Mouse (Mus musculus): Measurements from ENCODE around the gene Arl15. TPM values are rescaled to one million over a fixed set of nuclear protein-coding genes. Genes with fewer than 3 reads are reported as not detected.

The Arl15 gene
- total RNA-seq, 2 experiments from 2014 or later: 12.1 to 14.3 TPM

DNA sequence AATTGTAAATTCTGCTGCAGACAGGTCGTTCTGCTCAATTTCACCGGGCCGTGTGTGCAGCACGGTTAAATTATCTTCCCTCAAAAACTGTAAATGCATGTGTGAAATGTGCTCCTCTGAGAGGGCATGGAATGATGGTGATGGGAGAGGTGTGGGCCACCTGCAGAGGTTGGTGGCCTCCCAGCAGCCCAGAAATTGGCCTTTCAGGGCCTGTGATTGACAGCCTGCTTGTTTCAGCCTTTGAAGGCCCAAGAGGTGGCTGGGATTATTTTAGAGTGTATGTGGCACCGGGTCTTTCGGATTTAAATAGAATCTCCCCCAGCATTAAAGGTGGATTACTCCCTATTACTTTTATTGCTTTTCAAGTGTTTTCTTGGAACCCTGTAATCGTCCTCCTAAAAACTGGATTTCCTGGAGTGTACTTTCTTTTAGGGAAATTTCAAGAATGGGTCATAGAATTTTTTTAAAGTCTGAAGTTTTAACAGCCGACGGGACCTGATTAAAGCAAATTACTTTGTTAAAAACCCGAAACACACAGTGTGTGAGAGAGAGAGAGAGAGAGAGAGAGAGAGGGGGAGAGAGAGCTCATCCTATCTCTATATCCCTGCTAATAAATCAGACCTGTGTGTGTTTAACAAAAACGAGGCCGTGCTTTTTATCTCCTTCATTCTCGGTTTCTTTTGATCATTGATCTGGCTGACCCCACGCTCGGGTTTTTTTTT is 186.6 kb downstream of the Arl15 start:
- ATAC-seq (ENCODE audit: poor library complexity, severe bottlenecking): no peak

DNA sequence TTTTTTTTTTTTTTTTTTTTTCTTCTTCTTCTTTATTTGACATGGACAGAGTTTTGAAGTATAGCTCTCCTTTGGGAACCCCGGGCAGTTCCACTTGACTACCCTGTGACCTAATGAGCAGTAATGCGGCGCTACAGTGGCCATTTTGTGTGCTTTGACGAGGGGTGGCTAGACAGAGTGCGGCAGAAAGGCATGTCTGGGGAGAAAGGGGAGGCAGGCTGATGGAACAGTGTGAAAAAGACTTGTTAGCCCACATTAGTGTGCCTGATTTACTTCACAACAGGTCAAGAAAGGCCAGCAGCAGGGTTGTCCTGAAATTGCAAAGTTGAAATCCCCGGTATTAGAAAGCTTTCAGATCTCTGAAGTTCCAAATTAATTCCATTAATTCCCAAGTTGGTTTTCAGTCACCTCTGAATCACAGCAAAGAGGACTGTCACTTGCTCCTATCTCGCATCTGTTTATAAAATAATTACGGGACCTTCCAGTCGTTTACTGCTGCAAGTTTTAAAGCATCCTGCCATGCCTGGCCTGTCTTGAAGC is 187.2 kb downstream of the Arl15 start:
- ATAC-seq (ENCODE audit: poor library complexity, severe bottlenecking): no peak

DNA sequence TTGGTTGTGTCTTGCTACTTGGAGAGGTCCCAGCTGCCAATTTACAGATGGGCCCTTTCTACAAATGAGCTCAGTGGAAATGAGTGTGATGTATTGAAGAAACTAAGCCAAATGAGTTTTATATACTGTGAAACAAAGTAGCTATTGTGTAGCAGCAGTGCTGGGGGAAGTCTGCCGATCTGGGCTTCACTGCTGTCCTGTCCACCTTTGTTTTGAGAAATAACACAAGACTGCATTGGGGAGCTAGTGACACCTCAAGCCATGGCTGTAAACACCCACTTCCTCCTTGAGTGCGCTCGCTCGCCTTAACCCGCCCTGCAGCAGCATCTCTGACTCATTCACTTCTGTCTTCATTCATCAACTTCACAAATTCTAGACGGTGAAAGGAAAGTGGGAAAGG is 189.3 kb downstream of the Arl15 start:
- peak; percentile 67 for ATAC-seq (ENCODE audit: poor library complexity, severe bottlenecking)

DNA sequence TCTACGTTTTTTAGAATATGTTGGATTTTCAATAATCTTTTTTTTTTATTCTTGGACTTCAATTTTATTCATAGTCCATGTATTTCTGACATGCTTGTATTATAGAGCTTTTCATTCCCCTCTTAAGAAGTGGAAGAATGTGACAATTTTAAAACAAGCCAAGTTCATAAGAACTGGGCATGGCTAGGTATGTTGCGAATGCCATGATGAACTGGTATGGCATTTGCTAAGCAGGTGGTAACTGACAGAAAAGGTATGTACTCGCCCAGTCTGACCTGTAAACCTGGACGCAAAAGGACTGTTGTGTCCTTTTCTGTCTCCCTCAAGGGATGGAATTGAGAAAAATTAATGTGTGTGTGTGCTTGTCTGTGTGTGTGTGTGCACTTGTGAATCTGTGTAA is 190.2 kb downstream of the Arl15 start:
- no peak for ATAC-seq (ENCODE audit: poor library complexity, severe bottlenecking)

DNA sequence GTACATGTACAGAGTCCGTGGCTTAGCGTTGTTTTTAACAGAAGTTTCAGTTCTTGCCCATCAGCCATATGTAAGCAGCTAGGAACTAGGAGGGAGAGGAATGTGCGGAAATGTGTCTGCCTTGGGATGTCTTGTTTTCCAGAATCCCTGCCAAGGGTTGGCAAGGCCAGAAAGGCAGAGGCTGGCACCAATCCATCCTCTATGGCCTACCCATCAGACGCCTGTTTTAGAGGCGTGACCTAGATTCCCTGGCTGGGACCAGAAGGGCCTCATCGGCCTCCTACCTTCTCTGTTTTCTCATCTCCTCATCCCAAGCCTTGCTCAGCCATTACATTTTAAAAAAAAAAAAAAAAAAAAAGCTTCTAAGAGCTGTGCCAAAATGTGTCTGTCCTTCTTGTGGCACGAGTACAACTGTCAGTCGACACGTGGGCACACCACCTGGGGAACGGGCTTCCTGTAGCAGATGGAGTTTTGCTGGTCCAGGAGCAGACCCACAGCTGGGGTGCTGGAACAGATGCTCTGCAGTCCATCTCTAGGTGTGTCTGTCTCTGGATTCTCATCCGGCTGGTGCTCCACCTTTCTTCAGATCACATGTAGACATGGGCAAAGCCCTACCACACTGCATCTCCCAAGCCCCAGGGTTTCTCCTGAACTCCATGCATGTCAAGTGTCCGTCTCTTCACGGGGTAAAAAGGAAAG is 192.7 kb downstream of the Arl15 start:
- ATAC-seq (ENCODE audit: poor library complexity, severe bottlenecking): no peak

DNA sequence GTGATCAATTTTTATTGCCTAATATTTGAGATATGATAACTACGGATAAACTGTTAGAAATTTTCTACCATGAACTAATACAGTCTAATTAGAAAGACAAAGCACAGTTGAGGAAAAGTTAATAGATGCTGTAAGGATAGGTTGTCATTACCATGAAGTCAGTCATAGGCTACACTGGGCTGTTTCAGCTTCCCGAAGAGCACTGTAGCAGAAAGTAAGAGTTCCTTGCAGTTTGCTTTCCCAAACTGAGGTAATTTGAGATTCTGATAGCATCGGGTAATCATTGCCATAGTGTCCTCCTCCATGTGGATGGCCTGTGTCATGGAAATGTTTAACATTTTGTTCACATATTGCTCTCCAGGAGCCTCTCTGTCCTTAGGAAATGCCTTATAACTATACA is 195.9 kb downstream of the Arl15 start:
- no peak for ATAC-seq (ENCODE audit: poor library complexity, severe bottlenecking)

DNA sequence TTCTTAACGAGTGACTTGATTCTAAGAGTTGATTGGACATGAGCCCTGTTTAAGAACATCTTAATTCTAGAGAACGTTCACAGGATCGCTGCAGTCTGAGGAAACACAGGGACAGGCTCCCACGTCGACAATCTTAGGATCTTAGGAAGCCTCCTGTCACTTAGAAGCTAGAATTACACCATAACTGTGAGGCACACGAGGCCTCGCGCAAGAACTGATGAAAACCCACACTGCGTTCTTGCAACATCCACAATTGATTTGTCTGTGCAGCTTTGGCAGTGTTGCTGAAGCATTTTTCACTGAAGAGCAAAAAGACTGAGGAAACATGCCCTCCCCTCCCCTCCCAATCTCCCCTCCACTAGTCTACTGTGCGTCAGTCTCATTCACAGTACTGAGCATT is 196.4 kb downstream of the Arl15 start:
- peak; percentile 46 for ATAC-seq (ENCODE audit: poor library complexity, severe bottlenecking)

DNA sequence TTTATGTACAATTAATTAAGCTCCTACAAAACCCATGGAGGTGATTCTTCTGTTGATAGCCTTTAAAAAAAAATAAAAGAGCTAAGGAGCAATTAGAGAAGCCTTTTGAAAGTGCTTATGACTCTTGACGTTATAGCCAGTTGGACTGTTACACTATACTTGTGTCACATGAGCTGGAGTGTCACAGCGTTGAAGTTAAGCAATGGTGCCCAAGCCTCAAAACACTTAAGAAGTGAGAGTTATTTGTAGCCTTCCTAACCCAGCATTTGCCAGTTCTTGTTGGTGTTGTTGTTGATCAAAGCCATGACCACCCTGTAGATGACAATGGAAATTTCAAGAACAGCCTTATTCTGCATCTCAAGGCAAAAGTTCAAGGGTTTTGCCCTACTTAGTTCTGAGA is 198.8 kb downstream of the Arl15 start:
- peak; percentile 47 for ATAC-seq (ENCODE audit: poor library complexity, severe bottlenecking)

DNA sequence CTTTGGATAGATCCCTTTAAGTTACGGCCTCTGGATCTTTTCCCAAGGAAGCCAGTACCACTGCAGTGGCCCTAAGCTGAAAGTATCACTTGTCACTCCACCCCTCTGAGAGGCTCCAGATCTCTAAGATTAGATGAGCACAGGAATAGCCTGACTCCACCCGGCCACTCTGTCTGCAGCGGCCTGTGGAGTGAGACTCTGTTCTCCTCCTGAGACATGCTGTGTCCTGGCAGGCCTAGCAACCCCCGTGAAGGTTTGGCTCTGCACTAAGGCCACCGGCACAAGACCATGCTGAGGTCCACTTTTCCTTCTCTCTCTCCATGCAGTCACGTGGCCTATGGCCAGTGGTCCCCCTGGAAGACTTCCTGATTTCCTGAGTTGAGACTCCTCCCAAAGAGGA is 200.3 kb downstream of the Arl15 start:
- no peak for ATAC-seq (ENCODE audit: poor library complexity, severe bottlenecking)

DNA sequence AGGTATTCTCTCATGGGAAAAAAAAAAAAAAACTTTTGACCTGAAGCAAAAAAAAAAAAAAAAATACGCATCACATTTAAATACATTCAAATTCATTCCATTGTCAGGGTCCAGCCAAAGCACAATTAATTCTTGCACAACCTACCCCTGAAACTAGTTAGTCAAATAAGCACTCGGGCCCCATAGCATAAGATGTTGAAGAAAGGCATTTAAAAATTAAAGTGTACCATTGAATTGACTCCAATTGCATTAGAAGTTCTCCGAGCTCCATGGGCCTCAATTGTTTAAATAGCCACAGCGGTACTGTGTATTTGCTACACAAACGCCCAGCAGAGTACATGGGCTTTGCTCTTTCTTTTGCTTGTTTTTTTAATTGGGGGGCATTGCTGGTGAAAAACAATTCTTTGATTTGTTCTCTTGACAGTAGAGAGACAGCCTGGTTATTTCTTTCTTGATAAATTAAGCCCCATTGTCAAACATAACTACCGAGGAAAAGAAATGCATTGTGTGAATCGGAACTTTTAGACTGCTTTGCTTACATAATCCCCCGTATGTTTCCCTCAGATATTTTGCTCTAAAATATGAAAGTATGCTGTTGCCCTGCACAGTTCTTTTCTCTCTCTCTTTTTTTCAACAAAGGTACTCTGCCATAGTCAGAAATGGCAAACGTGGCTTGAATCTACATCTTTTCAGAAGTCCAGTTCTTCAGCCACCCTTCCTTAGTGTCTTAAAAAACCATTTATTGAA is 201.4 kb downstream of the Arl15 start:
- ATAC-seq (ENCODE audit: poor library complexity, severe bottlenecking): no peak

DNA sequence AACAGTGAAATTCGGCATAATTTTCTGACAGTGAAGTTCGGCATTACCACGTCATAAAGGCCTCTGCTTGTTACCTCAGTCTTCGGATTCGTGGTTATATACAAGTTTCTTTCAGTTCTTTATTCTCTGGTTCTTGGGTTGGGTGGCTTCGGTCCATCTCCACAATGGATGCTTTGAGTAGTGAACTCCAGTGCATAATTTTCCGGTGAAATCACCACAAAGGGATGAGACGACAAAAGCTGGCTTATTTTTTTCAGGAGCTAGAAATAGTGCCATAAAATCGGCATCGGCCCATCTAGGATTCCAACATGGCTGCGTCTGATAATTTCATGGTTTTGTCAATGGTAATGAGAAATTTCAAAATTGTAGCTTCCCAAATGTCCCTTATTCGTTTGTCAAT is 204.5 kb downstream of the Arl15 start:
- ATAC-seq (ENCODE audit: poor library complexity, severe bottlenecking): no peak

DNA sequence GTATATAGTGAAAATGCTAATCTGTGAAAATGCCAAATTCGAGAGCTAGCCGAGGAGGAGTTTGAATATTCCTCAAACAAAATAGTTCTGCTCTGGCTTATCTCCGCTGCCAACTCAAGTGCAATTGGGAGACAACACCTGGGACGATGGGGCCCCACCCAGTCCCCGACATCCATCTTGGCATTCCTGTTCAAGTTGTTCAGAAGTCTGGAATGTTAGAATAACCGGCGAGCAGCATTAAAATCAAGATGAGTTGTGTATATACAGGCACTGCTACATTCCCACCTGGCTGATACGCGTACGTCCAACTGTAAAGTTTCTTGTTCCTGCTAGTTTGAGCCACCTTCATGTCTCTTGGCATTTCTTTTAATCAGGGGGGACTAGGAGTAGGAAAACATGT is 209.2 kb downstream of the Arl15 start:
- ATAC-seq (ENCODE audit: poor library complexity, severe bottlenecking): no peak

DNA sequence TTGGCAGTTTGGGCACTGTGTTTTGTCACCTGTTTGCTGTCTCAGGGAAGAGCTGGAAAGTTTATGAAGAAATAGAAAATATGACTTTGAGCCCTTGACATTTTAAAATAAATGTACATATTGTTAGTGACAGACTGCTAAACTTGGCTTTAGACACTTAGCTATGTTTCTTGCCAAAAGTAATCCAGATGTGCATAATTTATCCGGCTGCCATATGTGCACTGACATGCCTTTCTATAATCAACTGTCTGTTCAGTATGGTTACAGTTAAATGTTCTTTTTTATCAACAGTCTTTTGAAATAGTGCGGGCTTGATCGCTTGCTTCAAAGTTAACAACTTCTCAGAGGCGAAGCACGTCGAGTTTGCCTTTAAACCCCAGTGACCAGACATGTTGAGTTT is 209.9 kb downstream of the Arl15 start:
- ATAC-seq (ENCODE audit: poor library complexity, severe bottlenecking): no peak

DNA sequence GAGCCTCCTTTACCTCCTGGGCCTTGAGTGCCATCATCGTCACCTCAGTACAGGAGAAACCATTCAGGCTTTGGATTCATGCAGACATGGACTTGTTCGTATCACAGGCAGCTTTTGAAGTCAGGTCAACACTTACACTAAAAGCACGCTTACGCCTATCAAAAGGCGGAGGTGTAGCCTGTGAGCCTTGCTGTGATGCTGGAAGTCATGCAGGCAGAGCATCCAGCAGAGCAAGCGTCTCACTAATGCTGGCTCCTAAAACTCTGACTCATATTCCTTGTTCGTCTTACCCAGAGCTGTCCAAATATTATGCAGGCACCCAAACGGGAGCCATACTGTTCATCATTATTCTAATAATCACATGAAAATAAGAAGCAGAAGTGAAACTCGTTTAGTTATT is 215.5 kb downstream of the Arl15 start:
- ATAC-seq (ENCODE audit: poor library complexity, severe bottlenecking): no peak

DNA sequence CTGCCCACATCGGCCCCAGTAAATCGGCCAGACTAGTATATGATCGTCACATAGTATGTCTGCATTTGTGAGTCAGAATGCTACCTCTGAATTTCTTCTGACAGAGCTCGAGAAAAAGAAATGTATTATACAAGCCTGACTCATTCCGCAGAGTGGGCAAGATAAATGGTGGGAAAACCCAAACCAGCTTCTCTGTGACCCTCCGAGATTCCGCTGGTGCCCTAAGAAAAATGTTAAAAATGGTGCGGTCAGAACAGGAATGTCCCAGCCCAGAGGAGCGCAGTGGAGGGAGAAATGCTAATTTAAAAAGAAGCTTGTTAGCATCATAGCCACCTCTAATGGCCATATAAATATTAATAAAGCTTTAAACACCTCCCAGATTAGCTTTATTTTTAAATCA is 216.2 kb downstream of the Arl15 start:
- ATAC-seq (ENCODE audit: poor library complexity, severe bottlenecking): no peak

DNA sequence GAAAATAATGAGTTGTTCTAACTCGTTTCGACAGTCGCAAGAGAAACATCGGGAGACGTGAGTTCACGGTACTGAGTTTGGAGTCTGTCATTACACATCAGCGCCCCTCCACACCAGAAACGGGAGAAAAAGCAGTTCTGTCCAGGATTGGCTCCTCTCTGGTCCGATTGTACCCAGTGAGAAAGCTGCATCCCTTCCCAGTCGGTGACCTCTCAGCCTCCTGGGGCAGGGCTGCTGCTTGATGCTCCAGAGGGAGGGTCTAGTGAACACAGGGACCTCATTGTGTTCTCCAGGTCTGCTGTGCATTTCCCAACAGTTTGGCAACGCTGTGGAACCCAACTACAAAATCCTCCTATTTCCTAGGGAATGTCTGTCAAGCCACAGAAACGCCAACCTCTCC is 216.7 kb downstream of the Arl15 start:
- ATAC-seq (ENCODE audit: poor library complexity, severe bottlenecking): no peak

DNA sequence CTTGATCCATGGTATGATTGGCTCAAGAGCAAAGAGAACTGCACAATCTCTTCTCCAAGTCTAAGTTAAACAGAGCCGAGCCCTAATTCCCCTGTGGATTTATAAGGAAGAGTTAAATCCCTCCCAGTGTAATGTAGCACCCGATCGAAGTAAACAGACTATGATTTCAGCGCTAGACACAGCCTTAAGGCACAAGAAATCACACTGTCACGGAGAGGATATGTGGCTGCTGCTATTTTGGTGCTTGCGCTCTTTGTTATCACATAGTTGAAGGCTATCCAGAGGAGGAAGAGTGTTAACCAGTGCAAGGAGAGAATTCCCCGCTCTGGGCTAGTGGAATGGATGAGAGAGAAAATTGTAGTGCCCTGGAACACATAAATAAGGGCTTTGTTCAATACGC is 223.6 kb downstream of the Arl15 start:
- ATAC-seq (ENCODE audit: poor library complexity, severe bottlenecking): no peak

DNA sequence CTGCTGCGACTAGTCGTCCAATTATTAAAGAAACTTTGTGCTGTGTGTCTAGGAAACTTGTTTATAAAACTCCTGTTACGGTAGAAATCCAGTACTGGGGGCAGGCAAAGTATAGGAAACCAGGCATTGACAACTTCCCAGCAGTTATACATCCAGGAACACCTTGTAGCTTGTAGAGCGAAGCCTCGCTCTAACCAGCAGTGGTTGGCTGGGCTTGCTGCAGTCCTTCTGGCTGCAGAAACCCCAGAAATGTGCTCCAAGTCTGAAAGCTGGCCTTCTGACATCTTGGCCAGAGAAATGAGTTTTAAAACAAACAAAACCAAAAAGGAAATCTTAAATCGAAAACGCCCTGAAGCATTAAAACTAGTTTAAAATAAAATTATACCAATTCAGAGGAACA is 229.2 kb downstream of the Arl15 start:
- ATAC-seq (ENCODE audit: poor library complexity, severe bottlenecking): no peak

DNA sequence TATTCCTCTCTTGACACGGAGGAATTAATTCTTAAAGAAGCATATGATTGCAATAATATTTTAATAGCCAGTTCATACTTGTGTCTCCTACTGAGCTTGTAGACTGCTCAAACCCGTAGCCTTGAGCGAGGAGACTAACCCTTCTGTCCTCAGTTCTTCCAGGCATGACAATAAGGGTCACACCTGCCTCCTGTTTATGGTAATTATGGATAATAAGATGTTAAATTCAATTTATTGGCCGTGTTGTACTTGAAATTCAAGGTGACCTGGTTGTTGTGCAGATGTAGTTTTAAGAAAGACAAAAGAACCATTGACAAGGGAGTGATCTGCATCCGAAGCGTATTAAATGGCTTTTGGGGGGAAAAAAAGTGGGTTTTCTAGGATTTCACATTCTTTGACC is 232.0 kb downstream of the Arl15 start:
- ATAC-seq (ENCODE audit: poor library complexity, severe bottlenecking): no peak

DNA sequence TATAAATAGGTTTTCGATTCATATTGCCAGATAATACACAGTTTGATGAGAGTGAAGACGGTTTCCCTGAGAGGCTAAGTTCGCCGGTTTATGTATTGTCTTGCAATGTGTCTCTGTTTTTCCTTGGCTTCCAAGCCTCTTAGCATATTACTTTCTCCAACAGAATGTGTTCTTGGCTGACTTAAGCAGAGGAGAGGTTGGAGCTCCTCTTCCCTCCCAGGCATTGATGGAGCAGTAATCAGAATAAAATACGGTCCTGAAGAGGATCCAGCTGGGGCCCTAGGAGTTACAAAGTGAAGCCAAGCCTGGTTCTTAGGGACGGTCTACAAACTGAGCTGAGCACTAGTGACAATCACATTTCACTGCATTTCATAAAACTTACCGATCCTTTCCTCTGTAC is 232.4 kb downstream of the Arl15 start:
- ATAC-seq (ENCODE audit: poor library complexity, severe bottlenecking): no peak

DNA sequence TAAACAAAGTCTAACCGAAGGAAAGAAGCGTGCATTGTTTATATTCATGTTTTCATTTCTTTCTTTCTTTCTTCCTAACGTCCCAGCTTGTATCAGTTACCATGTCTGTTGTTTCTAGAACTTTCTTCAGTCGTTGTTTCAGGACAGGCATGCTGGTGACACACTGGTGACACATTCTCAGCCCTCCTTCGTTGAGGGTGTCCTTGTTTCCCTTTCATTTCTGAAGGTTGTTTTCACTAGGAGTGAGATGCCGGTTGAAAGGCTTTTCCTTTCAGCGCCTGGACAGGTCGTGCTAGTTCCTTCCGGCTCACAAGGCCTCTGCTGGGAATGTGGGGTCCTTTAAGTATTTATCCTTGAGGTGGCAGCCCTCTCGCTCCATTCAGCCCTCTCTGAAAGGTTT is 253.8 kb downstream of the Arl15 start:
- no peak for ATAC-seq (ENCODE audit: poor library complexity, severe bottlenecking)

DNA sequence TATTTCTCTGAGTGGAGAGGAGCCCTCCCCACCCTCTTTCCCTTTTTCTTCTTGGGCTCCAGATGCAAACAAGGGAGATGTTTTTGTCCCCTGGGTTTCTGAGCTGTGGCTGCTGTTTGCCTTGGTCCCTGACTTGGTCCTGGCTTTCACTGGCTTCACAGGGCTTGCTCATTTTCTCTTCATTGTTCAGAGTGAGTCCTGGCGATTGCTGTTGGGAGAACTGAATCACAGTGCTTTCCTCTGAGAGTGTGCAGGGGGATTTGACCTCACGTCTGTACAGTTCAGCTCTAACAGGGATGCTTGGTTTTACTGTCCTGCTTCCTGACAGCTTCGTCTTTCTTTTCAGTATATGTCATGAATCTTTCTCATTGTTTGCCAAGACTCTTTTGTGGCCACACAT is 254.4 kb downstream of the Arl15 start:
- no peak for ATAC-seq (ENCODE audit: poor library complexity, severe bottlenecking)

Measured in megakaryocyte, adult 5-6 weeks (primary cell).